Comparison of ENCODE assay signal across 9 mouse cellular contexts in genomic region chr10:79853392-79853791, GRCm38 (mm10). TPM values are rescaled to one million over a fixed set of nuclear protein-coding genes. Genes with fewer than 3 reads are reported as not detected.
DNase-seq lines count a peak whose midpoint lies in the region; ATAC-seq and TF ChIP-seq lines count a peak whose summit lies in the region.
"Had no signal": no experiment of that assay in that cellular context is flagged by ENCODE, and none has a peak within 500 bp of the region (broad histone marks: within the 10 kb centered on the region; RNA-seq: fewer than 3 reads in every experiment).

No protein-coding gene starts in this region.

- no peak for TF ChIP-seq CTCF in E14TG2a.4 (conservative IDR thresholded peaks at IDR 0.05; ENCODE audit: low read length)
- no peak for TF ChIP-seq CTCF in layer of hippocampus, adult 2 months (conservative IDR thresholded peaks at IDR 0.05)
- TF ChIP-seq CTCF in lung, adult 2 months (IDR thresholded peaks at IDR 0.05; ENCODE audit: insufficient read depth, low read length): no peak

- H3K4me3 ChIP-seq in E14TG2a.4 (replicated peaks; ENCODE audit: low read length): peak overlapping the region; percentile 86
- H3K4me3 ChIP-seq in forebrain, embryonic 14.5 days (ENCODE audit: low read depth, low read length): peak overlapping the region; percentile 40
- peak overlapping the region; percentile 74 for H3K4me3 ChIP-seq in layer of hippocampus, adult 2 months
- H3K4me3 ChIP-seq in lung, adult 2 months (replicated peaks; ENCODE audit: extremely low read depth, low read depth, low read length): peak overlapping the region; percentile 66

- 1% methylated on average over 15 of the region's 15 CpGs for WGBS in forebrain, embryonic 14.5 days
- 1% methylated on average over 15 of the region's 15 CpGs for WGBS in lung, adult 2 months

- peak; percentile 55 for DNase-seq in c-Kit-positive CD71-positive TER-119-positive erythroid progenitor cells, embryonic 14.5 days (ENCODE audit: low spot score)
- peak; percentile 97 for DNase-seq in forebrain, embryonic 14.5 days (ENCODE audit: low spot score)
- DNase-seq in heart, postnatal 10 days: peak; percentile 99
- peak; percentile 83 to 84 for DNase-seq in layer of hippocampus, adult 2 months (ENCODE audit: low spot score in 2 of 2)
- peak; percentile 93 for DNase-seq in lung, adult 2 months
- DNase-seq in retina, embryonic 14.5 days (ENCODE audit: low spot score): peak; percentile 74
- peak; percentile 78 for DNase-seq in thymus, postnatal 4 days

- H3K27me3 ChIP-seq in E14TG2a.4 (ENCODE audit: insufficient read depth, low read length): no peaks in the 10 kb centered on the region
- no peaks in the 10 kb centered on the region for H3K27me3 ChIP-seq in forebrain, embryonic 14.5 days (replicated peaks; ENCODE audit: control insufficient read depth, insufficient read depth, low read length)

- ATAC-seq in forebrain, embryonic 14.5 days: peak; percentile 44

- peak overlapping the region; percentile 90 for H3K4me2 ChIP-seq in forebrain, embryonic 14.5 days (ENCODE audit: low read length)

- peaks cover 69% of the 10 kb centered on the region for H3K4me1 ChIP-seq in E14TG2a.4 (replicated peaks; ENCODE audit: low read depth, low read length)
- peaks cover 39% of the 10 kb centered on the region for H3K4me1 ChIP-seq in forebrain, embryonic 14.5 days (ENCODE audit: control insufficient read depth, insufficient read depth, low read length)
- peaks cover 35% of the 10 kb centered on the region for H3K4me1 ChIP-seq in lung, adult 2 months (ENCODE audit: control insufficient read depth, insufficient read depth, low read length)

- H3K36me3 ChIP-seq in E14TG2a.4 (ENCODE audit: insufficient read depth, low read length): peaks cover 37% of the 10 kb centered on the region
- H3K36me3 ChIP-seq in forebrain, embryonic 14.5 days (ENCODE audit: control insufficient read depth, insufficient read depth, low read length): peaks cover 19% of the 10 kb centered on the region; the same call in 1 of the 2 replicates

- intact Hi-C loops in heart, postnatal 10 days (cut with DNase I): loop anchor here (1.0 kb wide), 1 partner anchor 12 kb away; no protein-coding TSS in a partner anchor

- peak overlapping the region; percentile 99 for H3K27ac ChIP-seq in forebrain, embryonic 14.5 days (ENCODE audit: low read depth, low read length)
- H3K27ac ChIP-seq in layer of hippocampus, adult 2 months: peak overlapping the region; percentile 97

- peak; percentile 40; the same call in 1 of the 2 replicates for TF ChIP-seq POLR2A in lung, adult 2 months (IDR thresholded peaks at IDR 0.05; ENCODE audit: borderline replicate concordance, extremely low read depth, low read depth, low read length)

- no peaks in the 10 kb centered on the region for H3K9me3 ChIP-seq in E14TG2a.4 (ENCODE audit: low read length)
- no peaks in the 10 kb centered on the region for H3K9me3 ChIP-seq in forebrain, embryonic 14.5 days (replicated peaks; ENCODE audit: control insufficient read depth, low read length)

- H3K9ac ChIP-seq in forebrain, embryonic 14.5 days (ENCODE audit: low read length): peak overlapping the region; percentile 72

RNA-seq across cellular contexts. Expression of gene Ptbp1, which starts 0.8 kb away (rescaled TPM):
- 98.2 and 109 TPM in 2 replicates for polyA plus RNA-seq in forebrain, embryonic 14.5 days (2014; fragmentation: Nextera tagmentation; extraction: Ambion mirVana)
- 100 to 1,000 TPM; 144 to 145 TPM for total RNA-seq in heart, postnatal 10 days (2021)
- total RNA-seq in layer of hippocampus, adult 2 months (2021): 10 to 100 TPM; 56.9 to 58.7 TPM
- polyA plus RNA-seq in lung, adult 2 months (2012; rRNA removed): 224 and 265 TPM in 2 replicates

RNA-seq across cellular contexts. Expression of gene Prtn3, which starts 20.9 kb away (rescaled TPM):
- polyA plus RNA-seq in forebrain, embryonic 14.5 days (2014; fragmentation: Nextera tagmentation; extraction: Ambion mirVana): 16.9 and 17.1 TPM in 2 replicates
- total RNA-seq in heart, postnatal 10 days (2021): under 1 TPM in 1 of 2 experiments, not detected in 1; 0.55 TPM
- total RNA-seq in layer of hippocampus, adult 2 months (2021): 1 to 10 TPM; 1.5 to 2.6 TPM
- polyA plus RNA-seq in lung, adult 2 months (2012; rRNA removed): 3.6 and 5.0 TPM in 2 replicates

RNA-seq across cellular contexts. Expression of gene Plppr3, which starts 21.0 kb away (rescaled TPM):
- polyA plus RNA-seq in forebrain, embryonic 14.5 days (2014; fragmentation: Nextera tagmentation; extraction: Ambion mirVana): 224 and 298 TPM in 2 replicates
- under 1 TPM; 0.53 to 0.89 TPM for total RNA-seq in heart, postnatal 10 days (2021)
- 10 to 100 TPM; 33.7 to 37.1 TPM for total RNA-seq in layer of hippocampus, adult 2 months (2021)
- polyA plus RNA-seq in lung, adult 2 months (2012; rRNA removed): 8.4 and 8.9 TPM in 2 replicates

RNA-seq across cellular contexts. Expression of gene Misp, which starts 32.6 kb away (rescaled TPM):
- 0.41 and 0.51 TPM in 2 replicates for polyA plus RNA-seq in forebrain, embryonic 14.5 days (2014; fragmentation: Nextera tagmentation; extraction: Ambion mirVana)
- total RNA-seq in heart, postnatal 10 days (2021): under 1 TPM; 0.22 to 0.30 TPM
- total RNA-seq in layer of hippocampus, adult 2 months (2021): 1 to 10 TPM in 1 of 2 experiments, under 1 TPM in 1; 0.54 to 1.1 TPM
- polyA plus RNA-seq in lung, adult 2 months (2012; rRNA removed): 4.0 and 4.8 TPM in 2 replicates
- total RNA-seq: hematopoietic stem cell, adult 5-6 weeks had no signal

RNA-seq across cellular contexts. Expression of gene Elane, which starts 32.7 kb away (rescaled TPM):
- polyA plus RNA-seq in forebrain, embryonic 14.5 days (2014; fragmentation: Nextera tagmentation; extraction: Ambion mirVana): 0.36 TPM in 1 of 2 replicates, not detected in the other
- not detected for total RNA-seq in heart, postnatal 10 days (2021)
- not detected for total RNA-seq in layer of hippocampus, adult 2 months (2021)
- polyA plus RNA-seq in lung, adult 2 months (2012; rRNA removed): 0.11 and 0.85 TPM in 2 replicates

Comparison
In these comparisons a context has a peak if more than half of its experiments do, and no peak if none do; other contexts are left out.
1. Peak in every context shown above with its lines: DNase-seq, ATAC-seq, H3K4me3 ChIP-seq and H3K27ac ChIP-seq.
2. RNA of gene Plppr3, which starts 21.0 kb away (total RNA-seq): 33.7 to 37.1 TPM in layer of hippocampus, adult 2 months; 0.53 to 0.89 TPM in heart, postnatal 10 days; every median in the first group is over 10 times any median in the second.